Mouse (Mus musculus) urinary bladder, adult 18-20 months (tissue): ENCODE measurements around the gene Lce1f.
A peak's percentile ranks its signal among the peaks of the same experiment; 100 is the strongest.

Source experiments
- DNase-seq, 2 experiments: peaks; one replicate each; pipeline ENCODE4 v3.0.0; 2022; ENCODE audit warnings: low spot score in 2 of 2, mixed read lengths in 2 of 2

Lce1f gene

DNA sequence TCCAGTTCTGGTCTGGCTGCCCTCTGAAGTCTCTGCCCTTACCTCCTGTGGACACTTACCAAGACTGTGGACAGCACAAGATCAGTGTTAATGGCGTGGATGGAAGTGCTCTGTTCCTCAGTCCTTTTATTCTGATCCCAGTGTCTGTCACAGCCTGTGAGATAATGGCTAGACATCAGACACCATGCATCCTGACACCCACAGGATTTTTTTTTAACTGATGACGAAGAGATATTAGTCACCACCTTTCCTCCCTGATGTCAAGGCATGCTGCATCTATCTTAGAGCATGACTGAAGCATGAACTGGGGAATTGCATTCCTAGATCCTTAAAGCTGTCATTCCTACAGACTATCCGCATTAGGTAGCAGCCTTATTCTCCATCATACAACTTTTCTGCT is at the start of gene Lce1f:
Lce1f (minus strand) TSS at position 101 of the 400 bp plus-strand sequence.
- no peak for DNase-seq

DNA sequence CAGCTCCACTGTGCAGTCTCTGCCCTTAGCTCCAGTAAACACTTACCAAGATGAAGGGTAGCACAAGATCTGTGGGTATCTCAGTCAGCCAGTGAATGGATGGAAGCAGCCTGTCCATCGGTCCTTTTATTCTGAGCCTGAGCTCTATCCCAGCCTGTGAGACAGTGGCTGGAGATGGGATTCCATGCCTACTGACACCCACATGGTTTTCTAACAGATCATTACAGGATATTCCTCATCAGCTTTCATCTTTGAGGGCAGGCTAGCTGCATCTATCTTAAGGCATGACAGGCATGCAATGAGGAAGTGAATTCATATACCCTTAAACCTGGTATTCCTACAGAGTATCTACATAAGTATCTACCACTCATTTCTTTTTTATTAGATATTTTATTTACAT is 44.8 kb upstream of the Lce1f start, which contains the start of gene Lce1h:
Lce1h (minus strand) TSS at position 101 of the 400 bp plus-strand sequence.
- no peak for DNase-seq

DNA sequence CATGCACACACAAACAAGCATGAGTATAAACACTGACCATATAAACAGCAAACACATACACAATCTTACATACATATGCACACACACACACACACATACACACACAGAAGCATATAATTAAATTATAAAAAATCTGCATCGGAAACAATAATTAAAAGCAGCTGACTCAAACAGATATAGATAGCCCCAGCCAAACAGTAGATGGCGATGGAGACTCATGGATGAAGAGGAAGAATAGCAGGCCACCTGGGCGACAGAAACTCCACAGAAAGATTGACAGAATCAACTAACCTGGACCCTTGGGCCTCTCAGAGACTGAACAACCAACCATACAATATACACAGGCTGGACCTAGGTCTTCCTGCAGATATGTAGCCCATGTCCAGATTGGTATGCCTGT is 33.0 kb upstream of the Lce1f start:
- DNase-seq, result no peak

- no peak for DNase-seq
These were observed 32.1 kb upstream of the Lce1f start, which contains the start of gene Lce1g for GRCm38 (mm10) chr3:92752238-92752637. Lce1g (minus strand) TSS chr3:92752338.

GRCm38 (mm10) chr3:92738996-92739395 is 18.8 kb upstream of the Lce1f start, which contains the start of gene Gm38119:
Gm38119 (minus strand) TSS chr3:92739096.
- no peak for DNase-seq

DNA sequence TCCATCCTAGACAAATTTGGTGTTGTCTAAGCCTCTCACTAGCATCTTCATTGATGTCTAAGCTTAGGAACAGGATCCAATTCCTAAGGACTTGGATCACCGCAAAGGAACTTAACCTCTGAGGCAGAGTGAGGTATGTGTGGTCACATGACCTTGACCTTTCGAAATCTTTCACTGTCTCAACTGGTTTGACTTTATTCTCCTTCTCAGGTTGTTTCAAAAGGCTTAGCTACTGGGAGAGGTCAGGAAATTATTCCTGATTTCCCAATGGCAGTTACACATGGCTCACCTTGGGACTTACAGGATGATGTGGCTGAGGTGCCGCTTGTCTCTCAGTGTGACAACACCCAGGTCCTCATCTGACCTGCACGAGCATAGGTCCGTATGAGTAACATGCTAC is 2.5 kb upstream of the Lce1f start:
- no peak for DNase-seq

- no peak for DNase-seq
These were observed 5.0 kb downstream of the Lce1f start for GRCm38 (mm10) chr3:92715122-92715521.

GRCm38 (mm10) chr3:92708974-92709373 is 11.2 kb downstream of the Lce1f start, which contains the start of gene Lce1e:
Lce1e (minus strand) TSS chr3:92709074.
- DNase-seq, result no peak

GRCm38 (mm10) chr3:92694613-92695012 is 25.5 kb downstream of the Lce1f start:
- DNase-seq, result no peak

- no peak for DNase-seq
These were observed 28.5 kb downstream of the Lce1f start for GRCm38 (mm10) chr3:92691688-92692087.

GRCm38 (mm10) chr3:92689154-92689553 is 31.0 kb downstream of the Lce1f start:
- peak in 1 of 2 experiments; percentile 9 for DNase-seq

DNA sequence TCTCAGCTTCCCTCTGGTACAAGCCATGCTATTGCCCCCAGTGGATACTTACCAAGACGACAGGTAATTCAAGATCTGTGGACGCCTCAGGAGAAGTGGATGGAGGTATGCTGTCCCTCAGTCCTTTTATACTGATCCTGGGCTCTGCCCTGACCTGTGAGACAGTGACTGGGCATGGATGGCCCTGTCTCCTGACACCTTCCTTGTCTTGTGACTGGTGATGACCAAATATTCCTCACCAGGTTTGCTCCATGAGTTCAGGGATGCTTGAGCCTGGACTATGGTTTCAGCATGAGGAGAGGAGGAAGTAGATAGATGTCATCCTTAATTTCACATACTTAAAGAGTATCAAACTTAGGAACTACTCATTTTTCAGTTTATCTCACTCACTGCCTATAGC is 33.0 kb downstream of the Lce1f start, which contains the start of gene Lce1d:
Lce1d (minus strand) TSS at position 101 of the 400 bp plus-strand sequence.
- DNase-seq, result no peak

GRCm38 (mm10) chr3:92678947-92679346 is 41.2 kb downstream of the Lce1f start, which contains the start of gene Lce1c:
Lce1c (plus strand) TSS chr3:92679247.
- DNase-seq, result no peak

- DNase-seq, result no peak
These were observed 49.9 kb downstream of the Lce1f start, which contains the start of gene Lce1a2 for GRCm38 (mm10) chr3:92670215-92670614. Lce1a2 (minus strand) TSS chr3:92670315.
